In the genomic region with DNA sequence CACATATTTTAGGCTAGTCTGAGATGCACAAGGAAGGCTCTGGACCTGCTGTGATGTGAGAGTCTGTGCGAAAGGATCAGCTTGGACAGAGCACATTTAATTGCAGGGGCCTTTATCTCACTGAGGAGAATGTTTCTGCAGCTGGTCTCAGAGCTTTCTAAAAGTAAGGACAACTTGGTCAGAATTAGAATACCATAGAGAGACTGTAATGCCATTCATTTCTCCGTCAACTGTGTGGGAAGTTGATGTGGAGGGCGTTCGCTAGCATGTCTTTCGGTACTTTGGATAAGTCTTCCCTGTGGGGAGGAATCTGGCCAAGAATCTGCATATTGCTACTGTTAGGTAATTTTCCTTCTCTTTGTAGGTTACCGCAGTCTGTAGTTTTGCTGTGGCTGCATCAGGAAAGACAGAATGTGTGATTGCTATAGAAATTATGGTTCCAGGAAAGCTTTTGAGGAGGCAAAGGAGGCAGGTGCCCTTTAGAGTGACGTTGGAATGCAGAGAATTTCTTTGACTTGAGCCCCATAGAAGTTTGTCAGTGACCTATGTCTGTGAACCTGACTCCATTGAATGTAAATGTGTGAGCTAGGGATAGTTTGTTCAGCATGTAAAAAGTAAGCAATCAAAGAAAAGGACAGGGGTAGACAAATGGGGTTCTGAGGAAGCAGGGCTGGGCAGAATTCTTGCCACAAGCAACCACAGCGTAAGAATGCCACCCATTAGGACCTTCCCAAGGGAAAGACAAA, we compare ENCODE assay signal across 30 mouse cellular contexts.
DNase-seq lines count a peak whose midpoint lies in the region; ATAC-seq lines count a peak whose summit lies in the region.
"Had no signal": no experiment of that assay in that cellular context is flagged by ENCODE, and none has a peak within 500 bp of the region (broad histone marks: within the 10 kb centered on the region; RNA-seq: fewer than 3 reads in every experiment).

No protein-coding gene starts in this region.

- no peaks in the 10 kb centered on the region for H3K27me3 ChIP-seq in embryonic facial prominence, embryonic 10.5 days (replicated peaks; ENCODE audit: low read depth, poor library complexity, severe bottlenecking)
- H3K27me3 ChIP-seq: embryonic facial prominence, embryonic 13.5 days; forebrain, embryonic 15.5 days; heart, embryonic 12.5 days; hindbrain, embryonic 13.5 days; midbrain, embryonic 12.5 days; neural tube, embryonic 12.5 days had no signal

- ATAC-seq in inflammation-experienced regulatory T-cells, adult 6 months: no peak
- ATAC-seq: CD4-positive, CD25-positive, alpha-beta regulatory T cell, adult 4 months; forebrain, embryonic 15.5 days; intestine, postnatal 0 days had no signal

- H3K4me1 ChIP-seq in embryonic facial prominence, embryonic 10.5 days: 0 out of 2 replicates have a peak, but pooled peaks cover 5% of the 10 kb centered on the region
- H3K4me1 ChIP-seq: embryonic facial prominence, embryonic 13.5 days; forebrain, embryonic 15.5 days; hindbrain, embryonic 13.5 days; midbrain, embryonic 12.5 days; neural tube, embryonic 12.5 days had no signal

- WGBS in embryonic facial prominence, embryonic 10.5 days: 78% methylated on average over 8 of the region's 8 CpGs

- DNase-seq in frontal cortex, postnatal 36 days (ENCODE audit: low spot score in 2 of 2): peak; percentile 17 to 39
- no peak for DNase-seq in frontal cortex, postnatal 14 days (ENCODE audit: low spot score in 2 of 2)
- peak; percentile 19 for DNase-seq in right cerebral cortex, adult 18-20 months
- no peak for DNase-seq in right cerebral cortex, postnatal 4 days
- DNase-seq in ZHBTc4 (ENCODE audit: low read depth, low spot score): peak; percentile 60
- peak; percentile 7 for DNase-seq in forelimb bud, embryonic 11.5 days (ENCODE audit: low read depth, low spot score)
- no peak for DNase-seq in embryonic facial prominence, embryonic 10.5 days (ENCODE audit: low spot score)
- DNase-seq: adrenal gland, adult 8-10 months; cerebellum, adult 18-20 months; cerebellum, postnatal 10 days; heart, adult 2 months; heart, postnatal 4 days; kidney, postnatal 10 days; layer of hippocampus, adult 9-11 months; liver; lung, adult 2 months; lung, postnatal 14 days; right cerebral cortex, postnatal 14 days had no signal

- H3K27ac ChIP-seq in embryonic facial prominence, embryonic 10.5 days (replicated peaks): no peak overlapping the region
- H3K27ac ChIP-seq: embryonic facial prominence, embryonic 13.5 days; forebrain, embryonic 10.5 days; forebrain, embryonic 15.5 days; heart, adult 2 months; hindbrain, embryonic 13.5 days; liver, embryonic 14.5 days; midbrain, embryonic 12.5 days; neural tube, embryonic 12.5 days had no signal

- no peaks in the 10 kb centered on the region for H3K36me3 ChIP-seq in embryonic facial prominence, embryonic 10.5 days (replicated peaks)
- H3K36me3 ChIP-seq: embryonic facial prominence, embryonic 13.5 days; forebrain, embryonic 10.5 days; forebrain, embryonic 15.5 days; heart, embryonic 12.5 days; hindbrain, embryonic 13.5 days; midbrain, embryonic 12.5 days; neural tube, embryonic 12.5 days had no signal

- no peak overlapping the region for H3K4me3 ChIP-seq in embryonic facial prominence, embryonic 10.5 days
- H3K4me3 ChIP-seq: embryonic facial prominence, embryonic 13.5 days; forebrain, embryonic 10.5 days; forebrain, embryonic 15.5 days; heart, adult 2 months; heart, embryonic 12.5 days; hindbrain, embryonic 13.5 days; midbrain, embryonic 12.5 days; myocyte; neural tube, embryonic 12.5 days had no signal

- H3K9me3 ChIP-seq in embryonic facial prominence, embryonic 10.5 days: no peaks in the 10 kb centered on the region
- H3K9me3 ChIP-seq: embryonic facial prominence, embryonic 13.5 days; forebrain, embryonic 10.5 days; forebrain, embryonic 15.5 days; heart, embryonic 12.5 days; hindbrain, embryonic 13.5 days; midbrain, embryonic 12.5 days; neural tube, embryonic 12.5 days had no signal

Comparison
In these comparisons a context has a peak if more than half of its experiments do, and no peak if none do; other contexts are left out.
1. DNase-seq: peak in frontal cortex, postnatal 36 days (2 of 2), right cerebral cortex, adult 18-20 months (single experiment), ZHBTc4 (single experiment) and forelimb bud, embryonic 11.5 days (single experiment); none in frontal cortex, postnatal 14 days (0 of 2), right cerebral cortex, postnatal 4 days (single experiment) and embryonic facial prominence, embryonic 10.5 days (single experiment).